Mouse (Mus musculus) left cerebral cortex, postnatal 25 days (tissue): ENCODE measurements at regions not wholly inside any gene's neighbourhood (a gene's known extent, or its start where the extent isn't known, plus 50 kb on each side); places are given as distances from the start of the nearest gene placed in this dataset.
A peak's percentile ranks its signal among the peaks of the same experiment; 100 is the strongest.
"Not testable (repeated sequence)": the region's sequence is repeated elsewhere in the genome, so short reads cannot be mapped to it uniquely, and the experiment has no call there.

Source experiments
- DNase-seq, 2 experiments: peaks; one replicate each; pipeline ENCODE4 v3.0.0; 2022; ENCODE audit warnings: low spot score in 2 of 2, mixed read lengths in 1 of 2
- intact Hi-C: fragments of 180-260 bp; cut with DNase I; formaldehyde crosslinking; loops from one replicate; pipeline ENCODE4 v1.15.1; 2025

GRCm38 (mm10) chr9:5424236-5424635 is 79.0 kb downstream of the Casp12 start:
- intact Hi-C loops = no loop called here
- DNase-seq = no peak

GRCm38 (mm10) chr9:5448180-5448579 is 103.0 kb downstream of the Casp12 start:
- intact Hi-C loops = no loop called here
- DNase-seq = peak in 1 of 2 experiments; percentile 47

- no peak for DNase-seq
- intact Hi-C loops = no loop called here
Measured at GRCm38 (mm10) chr9:5456606-5457005, 111.4 kb downstream of the Casp12 start.

- DNase-seq = peak; percentile 21 to 87
- intact Hi-C loops = loop anchor here (1.0 kb wide), 1 partner anchor 24 kb away; no protein-coding TSS in a partner anchor
Measured at GRCm38 (mm10) chr9:5472012-5472411, 126.8 kb downstream of the Casp12 start.

- intact Hi-C loops = no loop called here
- no peak for DNase-seq
Measured at GRCm38 (mm10) chr9:5474271-5474670, 129.0 kb downstream of the Casp12 start.

- DNase-seq = no peak
- intact Hi-C loops = no loop called here
Measured at GRCm38 (mm10) chr9:5485258-5485657, 140.0 kb downstream of the Casp12 start.

GRCm38 (mm10) chr9:5496837-5497236 is 151.6 kb downstream of the Casp12 start:
- DNase-seq = peak; percentile 22 to 94

GRCm38 (mm10) chr9:5498306-5498705 is 153.1 kb downstream of the Casp12 start:
- intact Hi-C loops = loop anchor here (10.0 kb wide), 1 partner anchor 704 kb away; the partner anchor contains the start of gene Gria4
- no peak for DNase-seq

More at GRCm38 (mm10) chr9:5496837-5497236, 151.6 kb downstream of the Casp12 start:
- intact Hi-C loops = loop anchor here (1.0 to 10.0 kb wide), 2 partner anchors 25 to 702 kb away; partner anchors contain the start of gene Gria4

GRCm38 (mm10) chr9:5525762-5526360 is 180.6 kb downstream of the Casp12 start:
- no peak for DNase-seq
- intact Hi-C loops = no loop called here

- intact Hi-C loops = no loop called here
- DNase-seq = no peak
Measured at GRCm38 (mm10) chr9:5542604-5543003, 197.4 kb downstream of the Casp12 start.

GRCm38 (mm10) chr9:5575072-5575471 is 229.8 kb downstream of the Casp12 start:
- no peak for DNase-seq
- intact Hi-C loops = no loop called here

- intact Hi-C loops = not testable (repeated sequence)
Measured at GRCm38 (mm10) chr9:5578168-5578567, 232.9 kb downstream of the Casp12 start.

GRCm38 (mm10) chr9:5595891-5596635 is 250.8 kb downstream of the Casp12 start:
- no peak for DNase-seq
- intact Hi-C loops = no loop called here

More at GRCm38 (mm10) chr9:5578168-5578567, 232.9 kb downstream of the Casp12 start:
- DNase-seq = not testable (repeated sequence)

GRCm38 (mm10) chr9:5604019-5604418 is 258.8 kb downstream of the Casp12 start:
- DNase-seq = no peak
- intact Hi-C loops = no loop called here

GRCm38 (mm10) chr9:5605015-5605414 is 259.8 kb downstream of the Casp12 start:
- DNase-seq = no peak
- intact Hi-C loops = no loop called here

GRCm38 (mm10) chr9:5616725-5617124 is 271.5 kb downstream of the Casp12 start:
- intact Hi-C loops = no loop called here

GRCm38 (mm10) chr9:5623396-5623795 is 278.2 kb downstream of the Casp12 start:
- intact Hi-C loops = no loop called here
- DNase-seq = no peak

More at GRCm38 (mm10) chr9:5616725-5617124, 271.5 kb downstream of the Casp12 start:
- DNase-seq = no peak

GRCm38 (mm10) chr9:5627521-5627920 is 282.3 kb downstream of the Casp12 start:
- intact Hi-C loops = no loop called here
- DNase-seq = no peak

- no peak for DNase-seq
- intact Hi-C loops = loop anchor here (10.0 kb wide), 1 partner anchor 840 kb away; the partner anchor contains the start of gene Gria4
Measured at GRCm38 (mm10) chr9:5634461-5634953, 289.3 kb downstream of the Casp12 start.

- DNase-seq = peak; percentile 30 to 54
- intact Hi-C loops = loop anchor here (5.0 to 10.0 kb wide), 2 partner anchors 840 to 1098 kb away; partner anchors contain the start of gene Gria4
Measured at GRCm38 (mm10) chr9:5634969-5635368, 289.7 kb downstream of the Casp12 start.
